Mouse (Mus musculus) liver, postnatal 0 days (tissue): ENCODE results near the gene Gm525.
"Not testable (repeated sequence)": the region's sequence is repeated elsewhere in the genome, so short reads cannot be mapped to it uniquely, and the experiment has no call there.

ENCODE experiments used
- CTCF ChIP-seq: sonication (generic); IDR thresholded peaks from 2 replicates; pipeline ENCODE4 v1.5.1; 2016; ENCODE audit warnings: antibody characterized with exemption, low read depth
- EP300 ChIP-seq: IDR thresholded peaks from 2 replicates; pipeline ENCODE4 v1.6.1; 2016; ENCODE audit warnings: antibody characterized with exemption, low read depth, mild to moderate bottlenecking

- not testable (repeated sequence) for TF ChIP-seq CTCF, EP300
Measured at GRCm38 (mm10) chr11:89081906-89082305, 8.3 kb downstream of the Gm525 start.
